Mouse (Mus musculus): ENCODE measurements around the gene Pam.
A peak's percentile ranks its signal among the peaks of the same experiment; 100 is the strongest.

The Pam gene

GRCm38 (mm10) chr1:98095246-98095990, at the start of gene Pam:
TSS of gene Pam (minus strand) at chr1:98095646.
- DNase-seq (ENCODE audit: low spot score in 2 of 2), result peak; percentile 83 to 85

GRCm38 (mm10) chr1:98144845-98145244, 49.4 kb upstream of the Pam start:
- DNase-seq (ENCODE audit: low spot score in 2 of 2), result no peak

DNA sequence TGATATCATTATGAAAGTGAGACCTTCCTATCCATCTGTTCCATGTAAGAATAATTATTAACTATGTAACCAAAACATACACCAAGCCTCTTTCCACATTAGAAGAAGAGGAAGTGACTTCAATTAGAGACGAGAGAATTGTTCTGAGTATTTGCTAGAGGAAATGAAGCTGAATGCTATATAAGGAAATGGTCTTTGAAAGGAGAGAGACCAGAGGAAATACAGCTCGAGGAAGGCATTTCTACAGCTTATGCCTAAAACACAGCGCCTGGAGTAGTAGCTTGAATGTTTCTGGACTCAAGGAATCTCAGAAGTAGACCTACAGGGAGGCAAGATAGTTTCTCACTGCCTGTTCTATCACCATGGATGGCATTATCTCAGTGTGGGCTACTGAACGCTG, 35.8 kb upstream of the Pam start:
- DNase-seq (ENCODE audit: low spot score in 2 of 2), result no peak

DNA sequence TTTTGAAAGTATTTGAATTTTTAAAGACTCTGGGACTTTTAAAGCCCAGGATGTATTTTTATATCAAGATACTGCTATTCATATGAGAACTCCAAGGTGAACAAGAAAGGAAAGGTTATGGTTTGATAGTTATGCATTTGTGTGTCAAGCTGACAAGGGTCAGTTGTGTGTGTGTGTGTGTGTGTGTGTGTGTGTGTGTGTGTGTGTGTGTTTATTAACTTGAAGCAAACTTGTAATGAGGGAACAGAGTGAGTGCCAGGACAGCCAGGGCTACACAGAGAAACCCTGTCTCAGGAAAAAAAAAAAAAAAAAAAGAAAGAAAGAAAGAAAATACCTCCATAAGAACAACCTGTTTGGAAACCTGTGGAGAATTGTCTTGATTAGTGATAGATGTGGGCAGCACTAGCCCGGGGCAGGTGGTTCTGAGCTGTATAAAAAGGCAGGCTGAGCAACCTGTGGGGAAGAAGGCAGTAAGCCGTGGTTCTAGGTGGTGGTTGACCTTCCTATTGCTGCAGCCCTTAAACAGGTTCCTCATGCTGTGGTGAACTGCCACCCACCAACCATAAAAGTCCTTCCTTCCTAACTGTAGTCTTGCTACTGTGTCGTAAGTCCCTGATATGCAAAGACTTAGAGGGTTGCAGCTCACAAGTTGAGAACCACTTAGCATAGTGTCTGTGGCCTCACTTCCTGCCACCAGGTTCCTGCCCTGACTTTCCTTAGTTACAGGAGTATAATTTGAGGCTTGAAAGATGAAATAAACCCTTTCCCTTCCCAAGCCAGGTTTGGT, 34.3 kb upstream of the Pam start:
- no peak for DNase-seq (ENCODE audit: low spot score in 2 of 2)

DNA sequence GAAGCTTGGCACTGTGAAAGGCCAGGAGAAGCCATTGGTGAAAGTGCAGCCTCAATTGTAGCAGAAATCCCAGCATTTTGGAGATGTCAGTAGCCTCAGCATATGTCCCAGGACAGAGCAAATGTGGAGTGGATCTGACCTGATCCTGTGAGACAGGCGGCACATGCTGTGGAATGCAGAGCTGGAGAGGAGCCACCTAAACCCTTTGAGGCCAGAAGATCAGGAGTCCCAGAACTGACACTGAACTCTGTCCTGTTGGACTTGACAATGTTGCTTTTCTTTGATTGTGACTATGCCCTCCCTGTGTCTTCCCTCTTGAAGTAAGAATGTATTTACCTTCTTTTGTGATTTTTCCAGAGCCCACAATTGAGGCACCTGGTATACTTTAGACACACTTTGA, 33.7 kb upstream of the Pam start:
- no peak for DNase-seq (ENCODE audit: low spot score in 2 of 2)

GRCm38 (mm10) chr1:98128338-98129096, 33.1 kb upstream of the Pam start:
- DNase-seq (ENCODE audit: low spot score in 2 of 2), result no peak

GRCm38 (mm10) chr1:98126268-98126667, 30.8 kb upstream of the Pam start:
- no peak for DNase-seq (ENCODE audit: low spot score in 2 of 2)

DNA sequence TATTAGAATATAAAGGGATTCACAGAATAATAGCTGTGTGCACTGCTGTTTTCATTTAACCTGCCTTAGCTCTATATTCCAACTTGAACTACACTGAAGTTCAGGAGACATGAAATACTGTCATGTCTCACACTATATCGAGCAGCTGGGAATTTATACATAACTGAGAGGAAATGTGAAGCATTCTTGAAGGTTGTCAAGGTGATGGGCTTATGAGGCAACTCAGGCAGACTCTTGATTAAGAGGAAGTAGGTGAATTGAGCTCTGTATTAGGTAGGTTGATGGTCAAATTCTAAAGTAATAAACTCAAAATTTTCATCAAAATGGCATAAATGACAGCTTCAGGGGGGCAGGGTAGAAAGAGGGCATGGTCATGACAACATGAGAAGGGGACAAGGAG, 29.3 kb upstream of the Pam start:
- DNase-seq (ENCODE audit: low spot score in 2 of 2), result no peak

- peak in 1 of 2 experiments; percentile 29 for DNase-seq (ENCODE audit: low spot score in 2 of 2)
These were observed 24.1 kb upstream of the Pam start for GRCm38 (mm10) chr1:98119595-98119994.

DNA sequence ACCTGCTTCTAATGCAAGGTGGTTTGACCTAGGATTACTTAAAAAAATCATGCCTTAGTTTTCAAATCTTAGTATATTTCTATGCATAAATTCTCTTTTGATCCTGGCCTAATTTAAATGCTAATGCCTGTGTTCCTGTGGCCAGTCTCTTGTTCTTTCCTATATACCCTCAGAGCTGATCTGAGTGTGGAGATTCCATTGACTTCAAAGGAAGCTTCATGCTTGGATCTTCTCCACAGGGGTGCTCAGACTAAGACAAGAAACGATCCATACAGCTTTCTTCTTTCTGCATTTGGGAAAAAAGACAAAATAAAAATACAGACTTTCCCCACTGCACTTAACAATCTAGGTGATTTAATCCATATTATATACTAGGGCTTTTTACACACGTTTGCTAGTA, 12.2 kb upstream of the Pam start:
- DNase-seq (ENCODE audit: low spot score in 2 of 2), result no peak

GRCm38 (mm10) chr1:98099441-98099840, 4.0 kb upstream of the Pam start:
- no peak for DNase-seq (ENCODE audit: low spot score in 2 of 2)

GRCm38 (mm10) chr1:98097957-98098729, 2.7 kb upstream of the Pam start:
- peak in 1 of 2 experiments; percentile 56 for DNase-seq (ENCODE audit: low spot score in 2 of 2)

GRCm38 (mm10) chr1:98096396-98096935, 1.0 kb upstream of the Pam start:
- no peak for DNase-seq (ENCODE audit: low spot score in 2 of 2)

DNA sequence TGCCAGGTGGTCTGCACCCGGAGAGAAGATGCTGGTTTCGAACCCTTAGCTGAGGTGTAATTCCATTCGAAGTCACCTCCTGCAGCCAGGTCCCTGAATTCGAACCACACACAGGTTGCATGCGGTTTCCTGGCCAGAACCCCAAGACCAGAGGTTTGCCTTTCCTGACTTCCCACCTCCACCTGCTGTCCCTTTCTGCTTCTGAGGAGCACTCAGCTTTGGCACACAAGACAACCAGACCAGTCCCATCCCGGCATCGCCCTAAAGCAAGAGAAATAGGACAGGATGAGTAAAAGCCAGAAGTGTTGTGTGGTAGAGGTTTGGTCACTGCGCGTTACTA, 515 bp upstream of the Pam start:
- DNase-seq (ENCODE audit: low spot score in 2 of 2), result no peak

DNA sequence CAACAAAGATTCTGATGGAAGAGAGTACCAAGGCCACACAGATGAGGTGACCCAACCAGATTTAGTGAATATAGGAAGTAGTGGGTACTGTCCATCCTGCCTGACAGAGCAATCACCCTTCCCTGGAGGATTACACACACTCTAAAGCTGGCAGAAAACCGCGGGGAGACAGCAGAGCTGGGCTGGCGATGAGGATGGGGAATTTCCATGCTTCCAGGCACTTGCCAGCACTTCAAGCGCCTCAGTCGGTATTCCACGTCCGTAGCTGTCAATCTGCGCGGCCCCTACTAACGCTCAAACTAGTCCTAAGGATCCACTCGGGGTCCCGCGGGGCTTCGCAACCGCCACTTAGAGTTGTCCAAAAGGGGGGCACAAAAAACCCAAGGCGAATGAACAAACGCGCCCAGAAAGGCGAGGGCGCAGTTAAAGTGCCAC, 618 bp downstream of the Pam start:
- peak; percentile 57 to 59 for DNase-seq (ENCODE audit: low spot score in 2 of 2)

GRCm38 (mm10) chr1:98089336-98089975, 6.0 kb downstream of the Pam start:
- DNase-seq (ENCODE audit: low spot score in 2 of 2), result no peak

GRCm38 (mm10) chr1:98086456-98086855, 9.0 kb downstream of the Pam start:
- DNase-seq (ENCODE audit: low spot score in 2 of 2), result no peak

GRCm38 (mm10) chr1:98084596-98085274, 10.7 kb downstream of the Pam start:
- no peak for DNase-seq (ENCODE audit: low spot score in 2 of 2)

DNA sequence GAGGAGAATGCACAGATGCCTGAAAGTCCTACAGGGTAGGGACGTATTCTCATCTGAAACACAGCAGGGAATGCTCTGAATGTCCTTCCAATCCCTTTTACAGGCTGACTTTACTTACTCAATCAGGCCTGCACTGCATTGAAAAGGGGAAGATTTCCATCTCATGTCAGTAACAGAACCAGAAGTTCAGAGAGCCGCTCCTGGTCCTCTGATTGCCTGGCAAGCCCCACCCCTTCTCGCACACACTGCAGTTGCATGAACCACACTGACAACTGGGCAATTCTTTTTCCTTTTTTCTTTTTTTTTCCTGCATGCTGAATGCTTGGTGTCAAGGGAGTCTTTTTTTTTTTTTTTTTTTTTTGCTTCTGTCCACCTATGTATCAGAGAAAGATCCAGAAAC, 11.9 kb downstream of the Pam start:
- no peak for DNase-seq (ENCODE audit: low spot score in 2 of 2)

GRCm38 (mm10) chr1:98082988-98083387, 12.5 kb downstream of the Pam start:
- DNase-seq (ENCODE audit: low spot score in 2 of 2), result no peak
